Mouse (Mus musculus): ENCODE measurements around the gene Gm28047.

Gene Gm28047

GRCm38 (mm10) chr15:102516293-102516692 is 108.6 kb downstream of the Gm28047 start:
- DNase-seq (ENCODE audit: low spot score): no peak

GRCm38 (mm10) chr15:102515791-102516190 is 109.1 kb downstream of the Gm28047 start:
- DNase-seq (ENCODE audit: low spot score): no peak

- DNase-seq (ENCODE audit: low spot score): no peak
Measured at GRCm38 (mm10) chr15:102515261-102515660, 109.6 kb downstream of the Gm28047 start.

- no peak for DNase-seq (ENCODE audit: low spot score)
Measured at GRCm38 (mm10) chr15:102513004-102513403, 111.9 kb downstream of the Gm28047 start.

- no peak for DNase-seq (ENCODE audit: low spot score)
Measured at GRCm38 (mm10) chr15:102512471-102512870, 112.4 kb downstream of the Gm28047 start.

GRCm38 (mm10) chr15:102512010-102512409 is 112.9 kb downstream of the Gm28047 start:
- no peak for DNase-seq (ENCODE audit: low spot score)

GRCm38 (mm10) chr15:102511285-102511833 is 113.5 kb downstream of the Gm28047 start:
- DNase-seq (ENCODE audit: low spot score): no peak

- DNase-seq (ENCODE audit: low spot score): peak; percentile 96
Measured at GRCm38 (mm10) chr15:102510590-102511284, 114.1 kb downstream of the Gm28047 start.

GRCm38 (mm10) chr15:102510110-102510509 is 114.8 kb downstream of the Gm28047 start:
- DNase-seq (ENCODE audit: low spot score): peak; percentile 38

- no peak for DNase-seq (ENCODE audit: low spot score)
Measured at GRCm38 (mm10) chr15:102508336-102508735, 116.5 kb downstream of the Gm28047 start.

GRCm38 (mm10) chr15:102507561-102507960 is 117.3 kb downstream of the Gm28047 start:
- DNase-seq (ENCODE audit: low spot score): no peak

- DNase-seq (ENCODE audit: low spot score): no peak
Measured at GRCm38 (mm10) chr15:102506864-102507263, 118.0 kb downstream of the Gm28047 start.

- no peak for DNase-seq (ENCODE audit: low spot score)
Measured at GRCm38 (mm10) chr15:102506464-102506830, 118.4 kb downstream of the Gm28047 start.

GRCm38 (mm10) chr15:102505770-102506463 is 119.0 kb downstream of the Gm28047 start:
- DNase-seq (ENCODE audit: low spot score): no peak

GRCm38 (mm10) chr15:102505073-102505769 is 119.6 kb downstream of the Gm28047 start:
- DNase-seq (ENCODE audit: low spot score): no peak

- no peak for DNase-seq (ENCODE audit: low spot score)
Measured at GRCm38 (mm10) chr15:102503924-102504782, 120.7 kb downstream of the Gm28047 start.

GRCm38 (mm10) chr15:102503447-102503846 is 121.4 kb downstream of the Gm28047 start, which contains the start of gene Gm10337:
Gene Gm10337, plus strand, starts transcription at chr15:102503722.
- no peak for DNase-seq (ENCODE audit: low spot score)

GRCm38 (mm10) chr15:102502254-102502840 is 122.5 kb downstream of the Gm28047 start:
- DNase-seq (ENCODE audit: low spot score): peak; percentile 84

GRCm38 (mm10) chr15:102501084-102501814 is 123.6 kb downstream of the Gm28047 start:
- DNase-seq (ENCODE audit: low spot score): no peak

- DNase-seq (ENCODE audit: low spot score): no peak
Measured at GRCm38 (mm10) chr15:102500479-102500878, 124.4 kb downstream of the Gm28047 start.
